Mouse (Mus musculus) yolk sac, embryonic 10.5 days (tissue): ENCODE measurements around the gene Skp2.

ENCODE experiments used
- DNase-seq: peaks from one replicate; pipeline ENCODE4 v3.0.0-alpha.2; 2017; ENCODE audit warnings: low spot score

Gene Skp2

GRCm38 (mm10) chr15:9113556-9113955, 41.7 kb downstream of the Skp2 start:
- no peak for DNase-seq

DNA sequence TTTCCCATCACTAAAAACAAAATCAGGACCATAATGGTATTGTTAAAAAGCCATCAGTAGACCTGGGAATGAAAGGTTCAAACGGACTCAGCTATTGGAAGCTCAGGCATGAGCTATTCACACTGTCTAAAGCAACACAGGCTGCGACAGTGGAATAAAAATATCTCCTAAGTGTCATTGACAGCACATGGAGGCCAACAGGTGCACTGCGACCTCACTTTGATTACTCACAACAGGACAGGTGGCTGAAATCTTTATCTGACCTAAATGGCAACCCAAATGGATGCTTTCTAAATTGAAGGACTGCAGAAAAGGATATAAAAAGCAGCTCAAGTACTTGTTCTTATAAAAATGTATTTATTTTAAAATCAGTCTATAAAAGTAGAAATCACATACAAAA, 43.6 kb downstream of the Skp2 start:
- no peak for DNase-seq

DNA sequence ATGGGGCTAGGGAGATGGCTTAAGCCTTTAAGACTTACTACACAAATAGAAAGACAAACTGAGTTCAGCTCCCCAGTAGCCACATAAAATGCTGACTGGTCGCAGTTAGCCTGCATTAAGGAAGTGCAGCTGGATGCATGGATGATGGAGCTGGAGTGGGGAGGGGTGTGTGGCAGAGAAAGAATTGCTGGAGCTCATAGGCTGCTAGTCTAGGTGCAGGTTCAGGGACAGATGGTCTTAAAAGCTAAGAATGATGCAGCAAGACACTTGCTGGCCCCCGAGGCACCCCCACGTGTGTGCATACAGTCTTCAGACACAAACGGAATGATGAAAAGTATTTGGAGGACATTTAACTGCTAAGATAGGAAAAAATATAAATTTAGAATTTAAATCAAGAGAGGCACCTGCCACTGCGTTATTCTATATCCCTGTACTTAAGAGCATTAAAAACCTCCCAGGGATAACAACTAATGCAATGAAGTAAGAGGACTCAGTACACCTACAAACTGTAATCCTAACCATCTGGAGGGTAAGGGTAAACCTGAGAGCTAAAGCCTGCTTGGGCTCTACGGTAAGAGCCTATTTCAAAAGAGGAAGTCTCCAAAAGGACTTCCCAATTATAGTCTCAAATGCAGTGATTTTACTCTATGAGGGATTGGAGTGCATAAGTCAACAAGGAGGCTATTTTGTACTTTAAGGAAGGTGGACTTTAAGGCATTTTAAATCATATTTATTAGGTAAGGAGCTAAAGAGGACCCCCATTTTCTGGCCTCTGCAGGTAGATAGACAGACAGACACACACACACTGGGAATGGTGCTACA, 44.5 kb downstream of the Skp2 start:
- no peak for DNase-seq

GRCm38 (mm10) chr15:9106303-9107074, 48.7 kb downstream of the Skp2 start:
- no peak for DNase-seq

- DNase-seq = no peak
Measured at GRCm38 (mm10) chr15:9100446-9101077, 54.7 kb downstream of the Skp2 start.

DNA sequence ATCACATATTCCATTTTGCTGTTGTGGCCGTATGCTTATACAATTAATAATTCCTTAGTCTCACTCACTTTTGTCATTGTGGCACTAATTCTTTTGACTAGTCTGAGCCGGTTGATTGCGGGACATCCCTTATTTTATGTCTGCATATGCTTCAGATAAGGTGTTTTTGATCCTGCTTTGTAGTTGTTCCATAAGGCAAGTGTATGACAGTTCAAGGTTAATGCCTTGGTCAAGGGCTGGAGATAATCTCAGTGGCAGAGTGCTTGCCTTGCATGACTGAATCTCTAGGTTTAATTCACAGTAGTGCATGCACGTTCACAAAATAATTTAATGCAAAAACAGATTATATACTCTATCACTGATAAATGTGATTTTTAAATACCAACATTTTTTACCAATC, 58.4 kb downstream of the Skp2 start:
- DNase-seq = no peak

GRCm38 (mm10) chr15:9094366-9094750, 60.9 kb downstream of the Skp2 start:
- DNase-seq = peak; percentile 81

DNA sequence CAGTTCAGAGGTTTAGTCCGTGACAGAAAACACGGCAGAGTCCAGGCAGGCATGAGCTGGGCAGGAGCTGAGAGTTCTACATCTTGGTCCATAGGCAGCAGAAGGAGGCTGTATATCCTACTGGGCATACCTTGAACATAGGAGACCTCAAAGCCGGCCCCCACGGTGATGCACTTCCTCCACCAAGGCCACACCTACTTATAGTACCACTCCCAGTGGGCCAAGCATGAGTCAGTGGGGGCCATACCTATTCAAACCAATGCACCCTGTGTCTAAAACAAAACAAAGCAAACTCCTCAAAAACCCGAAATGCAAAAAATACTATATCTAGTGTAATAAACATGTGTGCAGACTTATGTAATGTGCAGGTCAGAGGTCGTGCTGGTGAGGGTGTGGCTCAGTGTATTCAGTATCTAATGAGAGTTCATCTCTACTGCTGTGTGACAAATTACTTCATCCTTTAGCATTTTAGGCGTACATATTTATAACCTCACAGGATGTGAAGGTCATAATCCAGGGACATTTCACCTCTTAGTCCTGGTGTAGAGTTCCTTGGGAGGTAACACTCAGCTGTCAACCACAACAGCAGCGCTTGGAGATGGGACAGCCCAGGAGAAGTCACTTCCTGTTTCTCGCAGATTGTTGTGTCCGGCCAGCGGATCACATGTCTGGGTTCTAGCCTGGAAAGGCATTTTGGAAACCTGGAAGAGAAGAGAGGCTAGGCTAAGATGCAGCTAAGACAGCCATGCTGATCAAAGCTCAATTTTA, 61.4 kb downstream of the Skp2 start:
- no peak for DNase-seq

GRCm38 (mm10) chr15:9090662-9091061, 64.6 kb downstream of the Skp2 start:
- no peak for DNase-seq

DNA sequence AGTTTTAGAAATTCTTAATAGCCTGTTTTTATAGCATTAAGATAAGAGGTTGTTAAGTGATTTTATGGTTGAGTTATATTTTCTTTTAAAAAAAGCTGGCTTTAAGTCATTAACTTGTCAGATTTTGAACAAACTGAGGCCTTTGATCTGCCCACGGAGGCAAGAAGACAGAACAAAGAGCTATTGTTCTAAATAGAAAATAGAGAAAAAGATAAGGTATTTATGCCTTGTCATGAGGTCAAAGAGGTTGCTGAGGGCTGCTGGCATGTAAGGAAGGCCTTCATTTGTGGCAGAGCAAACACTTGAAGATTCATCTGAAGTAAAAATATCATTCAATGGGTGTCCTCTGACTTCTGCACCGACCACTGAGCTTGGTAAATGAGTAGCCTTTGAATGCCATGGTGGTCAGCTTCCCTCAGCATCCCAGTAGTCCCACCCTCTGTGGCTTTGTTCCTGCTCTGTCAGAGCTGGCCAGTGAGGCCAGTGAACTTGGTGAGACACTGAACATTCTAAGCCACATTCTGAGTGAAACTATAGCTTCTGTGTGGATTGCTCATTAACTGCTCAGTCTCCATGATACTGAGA, 66.0 kb downstream of the Skp2 start:
- no peak for DNase-seq

DNA sequence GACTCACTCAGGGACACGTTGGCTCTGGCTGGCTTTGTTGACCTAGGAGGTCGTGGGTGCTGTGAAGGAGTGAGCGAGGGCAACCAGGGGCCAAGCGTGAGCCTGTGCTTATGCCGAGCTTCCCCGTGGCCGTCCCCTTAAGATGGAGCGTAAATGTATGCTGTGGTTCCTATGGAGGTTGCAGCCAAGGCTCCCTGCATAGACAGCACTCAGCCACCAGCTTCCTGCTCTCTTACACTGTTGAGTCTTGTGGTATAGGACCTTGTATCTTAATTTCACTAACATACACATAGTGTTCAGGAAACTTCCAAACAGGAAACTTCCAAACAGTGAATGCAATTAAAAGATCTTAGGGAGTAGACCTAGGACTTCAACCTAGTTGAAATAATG, 66.5 kb downstream of the Skp2 start:
- DNase-seq = no peak

DNA sequence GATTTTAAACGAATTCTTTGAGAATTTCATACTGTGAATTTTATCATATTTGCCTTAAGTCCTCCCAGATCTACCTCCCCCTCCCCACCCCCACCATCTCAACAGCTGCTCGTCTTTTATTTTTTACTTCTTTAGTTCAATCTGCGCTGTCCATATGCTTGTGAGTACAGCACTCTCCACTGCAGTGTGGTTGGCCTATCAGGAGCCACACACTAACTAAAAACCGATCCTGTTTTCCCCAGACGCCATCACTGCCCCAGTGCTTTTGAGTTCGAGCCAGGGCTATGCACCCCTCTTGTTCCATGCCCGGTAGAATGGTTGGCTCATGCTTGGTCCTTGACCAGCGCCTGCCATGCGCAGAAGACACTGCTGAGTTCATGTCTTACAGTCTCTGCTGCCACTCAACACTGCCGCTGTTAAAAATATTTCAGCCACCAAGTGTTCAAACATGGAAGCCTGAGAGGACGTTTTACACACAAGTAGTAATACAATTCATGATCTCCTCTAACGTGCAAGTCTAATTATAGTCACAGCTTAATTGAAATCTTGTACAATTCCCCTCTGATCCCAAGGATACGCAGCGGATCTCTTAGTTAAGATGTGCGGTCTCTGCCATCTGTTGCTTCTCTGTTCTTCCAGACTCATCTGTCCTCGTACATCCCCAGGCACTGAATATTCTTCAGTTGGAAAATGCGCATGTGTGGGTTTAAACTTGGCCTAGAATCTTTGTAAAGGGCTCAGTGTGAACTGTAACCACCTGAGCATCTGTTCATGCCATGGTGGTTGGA, 67.1 kb downstream of the Skp2 start:
- no peak for DNase-seq

DNA sequence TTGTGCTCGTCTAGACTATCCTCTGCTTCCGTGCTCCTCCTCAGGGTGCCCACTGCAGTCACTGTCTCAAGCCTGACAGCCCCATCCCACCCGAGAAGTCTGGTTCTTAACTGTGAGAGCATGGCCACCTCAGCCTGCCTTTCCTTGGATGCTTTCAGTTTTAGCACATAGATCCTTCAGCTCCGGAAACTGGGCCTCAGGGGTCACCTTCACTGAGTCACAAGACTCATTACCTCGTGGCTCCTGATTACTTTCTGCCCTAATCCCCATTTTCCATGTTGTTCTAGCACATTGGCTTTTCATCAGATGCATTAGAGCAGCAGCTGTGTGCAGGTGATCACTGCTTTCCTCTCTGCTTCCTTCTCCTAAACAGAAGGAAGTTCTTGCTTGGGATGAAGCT, 67.8 kb downstream of the Skp2 start:
- no peak for DNase-seq

DNA sequence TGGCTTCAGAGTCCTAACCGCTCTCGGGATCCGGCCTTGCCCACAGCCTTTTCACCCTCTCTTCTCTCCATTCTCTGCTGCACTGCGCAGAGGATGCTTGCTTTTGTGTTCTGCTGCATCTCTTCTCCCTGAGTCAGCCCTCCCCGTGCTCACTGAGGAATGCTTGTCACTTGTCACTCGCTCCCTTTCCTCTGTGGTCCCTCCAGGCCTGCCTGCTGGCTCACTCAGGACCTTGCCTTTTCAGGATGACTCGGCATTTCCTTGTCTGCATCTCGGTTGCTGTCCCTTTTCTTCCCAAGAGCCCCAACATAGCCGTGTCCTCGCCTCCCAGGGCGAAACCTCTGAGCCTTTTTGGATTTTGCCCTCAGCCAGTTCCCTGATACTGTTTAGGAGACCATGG, 68.4 kb downstream of the Skp2 start:
- DNase-seq = no peak

- no peak for DNase-seq
Measured at GRCm38 (mm10) chr15:9082753-9083152, 72.5 kb downstream of the Skp2 start.

DNA sequence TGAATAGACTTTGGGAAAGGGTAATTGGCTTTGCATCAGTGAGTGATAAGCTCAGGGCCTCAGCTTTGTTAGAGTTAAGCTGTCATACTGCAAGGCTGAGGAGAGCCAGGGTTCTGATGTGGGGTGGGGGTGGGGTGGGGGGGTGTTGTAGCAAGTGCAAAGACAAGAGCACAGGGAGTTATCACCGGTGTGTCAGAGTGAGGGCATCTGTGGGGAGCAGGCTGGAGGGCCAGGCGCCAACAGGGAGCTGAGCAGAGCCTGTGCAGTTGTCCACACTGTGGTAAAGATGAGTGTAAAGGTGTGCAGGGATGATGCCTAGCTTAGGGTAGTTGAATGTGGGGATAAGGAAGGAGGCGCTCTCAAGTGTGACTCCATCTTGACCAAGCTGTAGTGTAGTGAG, 73.9 kb downstream of the Skp2 start:
- DNase-seq = no peak

DNA sequence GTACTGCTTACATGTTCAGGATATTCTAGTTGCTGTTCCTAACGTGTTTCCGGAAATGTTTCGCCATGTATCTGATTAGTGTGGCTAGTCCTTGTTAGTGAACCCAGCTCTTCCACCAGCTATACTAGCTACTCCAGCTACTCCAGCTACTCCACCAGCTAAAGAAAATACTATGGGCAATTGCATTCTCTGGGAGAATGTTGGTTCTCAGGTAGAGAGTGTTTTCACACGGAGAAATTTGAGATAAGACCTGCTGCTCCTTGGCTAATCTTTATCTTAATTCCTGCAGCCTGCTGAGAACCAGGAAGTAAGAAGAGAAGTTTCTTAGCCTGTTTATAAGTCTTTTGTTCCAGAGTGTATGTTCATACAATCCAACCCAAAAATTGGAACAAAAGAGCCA, 75.0 kb downstream of the Skp2 start:
- peak; percentile 46 for DNase-seq

DNA sequence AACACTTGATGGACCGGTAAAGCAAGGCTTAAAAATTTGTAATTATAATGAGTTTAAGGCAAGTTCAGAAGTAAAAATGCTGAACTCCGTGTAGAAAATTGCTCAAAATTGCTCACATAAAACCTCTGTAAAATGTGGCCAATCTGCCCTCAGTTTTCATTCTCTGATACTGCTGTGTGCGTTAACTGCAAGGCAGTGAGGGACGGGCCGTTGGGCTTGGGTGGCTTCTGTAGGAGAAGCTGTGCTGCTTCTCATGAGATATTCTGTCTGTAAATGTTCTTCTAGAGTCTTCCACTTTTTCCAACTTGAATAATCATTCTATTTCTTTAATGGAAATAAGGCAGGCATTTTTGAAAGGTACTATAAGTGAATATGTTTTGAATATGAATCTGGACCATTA, 75.6 kb downstream of the Skp2 start:
- DNase-seq = no peak

GRCm38 (mm10) chr15:9078481-9079300, 76.5 kb downstream of the Skp2 start:
- DNase-seq = peak; percentile 42

DNA sequence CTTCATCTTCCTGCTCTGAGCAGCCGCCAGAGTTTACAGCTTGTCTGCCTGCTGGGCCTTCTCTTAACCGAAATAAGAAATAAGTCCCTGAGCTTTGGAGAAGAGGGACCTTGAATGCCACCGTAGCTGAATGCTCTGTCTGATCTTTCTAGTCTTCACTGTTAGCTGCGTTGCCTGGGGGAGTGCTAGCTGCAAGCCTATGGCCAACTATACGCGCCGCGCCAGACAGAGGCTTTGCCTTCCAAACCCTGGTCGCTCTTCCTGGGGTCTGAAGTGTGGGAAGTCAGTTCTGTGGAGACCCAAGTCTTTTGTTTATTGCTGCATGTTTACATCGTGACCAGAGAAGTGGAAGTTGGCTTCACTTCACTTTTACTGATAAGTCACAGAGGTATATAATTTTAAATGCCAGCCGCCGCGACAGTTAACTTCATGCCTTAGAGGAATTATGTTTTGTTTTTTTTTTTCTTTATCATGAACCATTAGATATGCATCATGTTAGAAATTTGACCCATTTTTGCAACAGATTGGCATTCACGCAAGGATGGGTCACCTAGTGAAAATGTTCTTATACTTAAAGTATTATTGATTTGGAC, 79.5 kb downstream of the Skp2 start:
- DNase-seq = no peak
